Mouse (Mus musculus): ENCODE data around the gene D10Wsu102e. TPM values are rescaled to one million over a fixed set of nuclear protein-coding genes. Genes with fewer than 3 reads are reported as not detected.

The D10Wsu102e gene
- total and polyA plus RNA-seq, 2 experiments = 0.13 to 0.28 TPM

- Histone ChIP-seq H3K79me2 (ENCODE audit: control insufficient read depth, insufficient read depth, low read length) (peaks cover 7% of the 10 kb centered on the region; the same call in 1 of the 2 replicates), H3K36me3 (ENCODE audit: control insufficient read depth, insufficient read depth, low read length) (no peaks in the 10 kb centered on the region; the same call in 1 of the 2 replicates), H3K9ac (ENCODE audit: low read depth, low read length) (peak overlapping the region; percentile 37; the same call in 1 of the 2 replicates), H3K27me3 (ENCODE audit: control insufficient read depth, insufficient read depth, low read length) (no peaks in the 10 kb centered on the region), H3K27ac (replicated peaks; ENCODE audit: insufficient read depth, low read depth, low read length) (no peak overlapping the region), H3K4me3 (ENCODE audit: insufficient read depth, low read depth, low read length) (peak overlapping the region; percentile 44), H3K4me1 (ENCODE audit: control insufficient read depth, insufficient read depth, low read length) (peaks cover 2% of the 10 kb centered on the region; the same call in 1 of the 2 replicates)
- DNase-seq (ENCODE audit: extremely low read depth, low read depth, low spot score) = peak; percentile 13
- no peak for TF ChIP-seq POLR2A (IDR thresholded peaks at IDR 0.05; ENCODE audit: extremely low read depth, insufficient read depth, low read length)
- TF ChIP-seq CTCF (IDR thresholded peaks at IDR 0.05; ENCODE audit: low read depth, low read length) = no peak
- 50% methylated on average over 4 of the region's 4 CpGs for WGBS
Observed at GRCm38 (mm10) chr10:83359451-83359850, 570 bp upstream of the D10Wsu102e start.

GRCm38 (mm10) chr10:83360356-83360755, 335 bp downstream of the D10Wsu102e start:
- Histone ChIP-seq H3K9ac (ENCODE audit: low read depth, low read length) (peak overlapping the region; percentile 90), H3K79me2 (ENCODE audit: control insufficient read depth, insufficient read depth, low read length) (peaks cover 7% of the 10 kb centered on the region; the same call in 1 of the 2 replicates), H3K4me3 (ENCODE audit: insufficient read depth, low read depth, low read length) (peak overlapping the region; percentile 94), H3K36me3 (ENCODE audit: control insufficient read depth, insufficient read depth, low read length) (peaks cover 1% of the 10 kb centered on the region; the same call in 1 of the 2 replicates), H3K27ac (replicated peaks; ENCODE audit: insufficient read depth, low read depth, low read length) (peak overlapping the region; percentile 45), H3K4me1 (ENCODE audit: control insufficient read depth, insufficient read depth, low read length) (peaks cover 2% of the 10 kb centered on the region; the same call in 1 of the 2 replicates), H3K27me3 (ENCODE audit: control insufficient read depth, insufficient read depth, low read length) (no peaks in the 10 kb centered on the region)
- WGBS = under 1% methylated on average over 40 of the region's 40 CpGs
- no peak for TF ChIP-seq POLR2A (IDR thresholded peaks at IDR 0.05; ENCODE audit: extremely low read depth, insufficient read depth, low read length)
- no peak for TF ChIP-seq CTCF (IDR thresholded peaks at IDR 0.05; ENCODE audit: low read depth, low read length)
- DNase-seq (ENCODE audit: extremely low read depth, low read depth, low spot score) = no peak

- peaks cover 7% of the 10 kb centered on the region; the same call in 1 of the 2 replicates for H3K79me2 ChIP-seq (ENCODE audit: control insufficient read depth, insufficient read depth, low read length)
- DNase-seq (ENCODE audit: extremely low read depth, low read depth, low spot score) = peak; percentile 22
- peaks cover 2% of the 10 kb centered on the region; the same call in 1 of the 2 replicates for H3K4me1 ChIP-seq (ENCODE audit: control insufficient read depth, insufficient read depth, low read length)
- H3K27ac ChIP-seq (replicated peaks; ENCODE audit: insufficient read depth, low read depth, low read length) = no peak overlapping the region
- no peak for TF ChIP-seq POLR2A (IDR thresholded peaks at IDR 0.05; ENCODE audit: extremely low read depth, insufficient read depth, low read length)
- peak; percentile 19; the same call in 1 of the 2 replicates for TF ChIP-seq CTCF (IDR thresholded peaks at IDR 0.05; ENCODE audit: low read depth, low read length)
- WGBS = 65% methylated on average over 5 of the region's 5 CpGs
- no peaks in the 10 kb centered on the region for H3K27me3 ChIP-seq (ENCODE audit: control insufficient read depth, insufficient read depth, low read length)
- H3K4me3 ChIP-seq (ENCODE audit: insufficient read depth, low read depth, low read length) = no peak overlapping the region
- H3K36me3 ChIP-seq (ENCODE audit: control insufficient read depth, insufficient read depth, low read length) = peaks cover 13% of the 10 kb centered on the region
- H3K9ac ChIP-seq (ENCODE audit: low read depth, low read length) = no peak overlapping the region
Observed at GRCm38 (mm10) chr10:83361643-83362382, 1.8 kb downstream of the D10Wsu102e start.

DNA sequence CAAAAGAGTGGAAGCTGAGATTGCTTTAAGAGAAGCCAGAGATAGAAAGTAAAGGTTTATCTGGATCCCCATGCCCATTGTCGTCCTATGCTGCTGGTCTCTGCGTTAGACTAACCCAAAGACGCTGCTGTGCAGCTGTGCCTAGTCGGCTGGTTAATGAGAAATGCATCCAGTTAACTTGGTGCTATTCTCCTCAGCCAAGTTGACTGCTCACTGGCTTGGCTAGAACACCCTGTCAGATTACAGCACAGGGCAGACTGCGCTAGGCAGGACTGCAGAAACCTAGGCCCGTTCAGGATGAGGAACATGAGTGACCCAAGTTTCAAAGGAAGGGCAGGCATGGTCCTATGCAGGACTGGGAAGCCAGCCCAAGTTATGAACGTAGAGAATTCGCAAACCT, 3.4 kb downstream of the D10Wsu102e start:
- Histone ChIP-seq H3K36me3 (ENCODE audit: control insufficient read depth, insufficient read depth, low read length) (peaks cover 20% of the 10 kb centered on the region), H3K4me1 (ENCODE audit: control insufficient read depth, insufficient read depth, low read length) (peaks cover 2% of the 10 kb centered on the region; the same call in 1 of the 2 replicates), H3K79me2 (ENCODE audit: control insufficient read depth, insufficient read depth, low read length) (peaks cover 7% of the 10 kb centered on the region; the same call in 1 of the 2 replicates), H3K27me3 (ENCODE audit: control insufficient read depth, insufficient read depth, low read length) (no peaks in the 10 kb centered on the region), H3K9ac (ENCODE audit: low read depth, low read length) (no peak overlapping the region), H3K27ac (replicated peaks; ENCODE audit: insufficient read depth, low read depth, low read length) (no peak overlapping the region), H3K4me3 (ENCODE audit: insufficient read depth, low read depth, low read length) (no peak overlapping the region)
- DNase-seq (ENCODE audit: extremely low read depth, low read depth, low spot score) = no peak
- TF ChIP-seq POLR2A (IDR thresholded peaks at IDR 0.05; ENCODE audit: extremely low read depth, insufficient read depth, low read length) (no peak), CTCF (IDR thresholded peaks at IDR 0.05; ENCODE audit: low read depth, low read length) (no peak)
- WGBS = 96% methylated on average over 8 of the region's 8 CpGs

- Histone ChIP-seq H3K4me1 (ENCODE audit: control insufficient read depth, insufficient read depth, low read length) (no peaks in the 10 kb centered on the region), H3K27ac (replicated peaks; ENCODE audit: insufficient read depth, low read depth, low read length) (no peak overlapping the region), H3K36me3 (ENCODE audit: control insufficient read depth, insufficient read depth, low read length) (peaks cover 30% of the 10 kb centered on the region), H3K79me2 (ENCODE audit: control insufficient read depth, insufficient read depth, low read length) (no peaks in the 10 kb centered on the region), H3K4me3 (ENCODE audit: insufficient read depth, low read depth, low read length) (no peak overlapping the region), H3K27me3 (ENCODE audit: control insufficient read depth, insufficient read depth, low read length) (no peaks in the 10 kb centered on the region), H3K9ac (ENCODE audit: low read depth, low read length) (no peak overlapping the region)
- DNase-seq (ENCODE audit: extremely low read depth, low read depth, low spot score) = peak; percentile 64
- no peak for TF ChIP-seq CTCF (IDR thresholded peaks at IDR 0.05; ENCODE audit: low read depth, low read length)
- WGBS = 38% methylated on average over 5 of the region's 5 CpGs
Observed at GRCm38 (mm10) chr10:83368918-83369317, 8.9 kb downstream of the D10Wsu102e start.

Data from liver, adult 2 months (tissue).